Mouse (Mus musculus): Measurements from ENCODE around the gene Tnik. TPM values are rescaled to one million over a fixed set of nuclear protein-coding genes. Genes with fewer than 3 reads are reported as not detected.

Gene Tnik
- polyA plus RNA-seq, 1 experiment from 2014 or later, result 1.2 TPM

DNA sequence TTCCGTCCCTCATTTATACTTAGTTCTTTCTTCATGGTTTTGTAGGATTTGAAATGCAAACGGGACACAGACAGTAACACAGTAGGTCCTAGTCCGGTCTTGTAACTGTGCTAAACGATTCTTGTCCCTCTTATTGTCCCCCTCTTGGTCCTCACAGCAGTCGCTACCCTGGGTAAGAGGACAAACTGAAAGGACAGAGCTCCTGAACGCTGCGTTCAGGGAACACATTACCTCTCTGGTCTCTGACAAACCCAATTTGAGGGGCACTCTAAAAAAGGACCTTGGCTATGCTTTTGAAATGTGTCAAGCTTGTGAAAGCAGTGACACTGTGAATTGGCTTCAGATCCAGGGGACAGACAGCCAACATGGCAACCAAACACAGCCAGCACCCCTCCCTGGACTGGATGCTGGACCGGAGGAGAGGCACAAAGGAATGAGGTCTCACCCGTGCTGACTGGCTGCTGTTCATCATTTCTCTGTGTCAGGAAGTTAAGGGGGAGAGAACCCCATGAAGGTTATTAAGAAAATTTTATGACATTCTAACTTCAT, 37.6 kb upstream of the Tnik start:
- Histone ChIP-seq H3K4me1 (replicated peaks; ENCODE audit: insufficient read depth, low read length) (no peaks in the 10 kb centered on the region), H3K36me3 (ENCODE audit: insufficient read depth, low read length) (no peaks in the 10 kb centered on the region), H3K4me3 (replicated peaks; ENCODE audit: low read depth, low read length) (no peak overlapping the region), H3K27me3 (ENCODE audit: insufficient read depth, low read length) (no peaks in the 10 kb centered on the region), H3K9ac (ENCODE audit: low read depth, low read length) (no peak overlapping the region), H3K4me2 (ENCODE audit: low read length) (no peak overlapping the region), H3K27ac (no peak overlapping the region), H3K9me3 (replicated peaks; ENCODE audit: low read length) (no peaks in the 10 kb centered on the region)
- no peak for ATAC-seq (replicated peaks; ENCODE audit: low FRiP score, low read depth)
- DNase-seq (ENCODE audit: low spot score), result no peak
- WGBS, result 85% methylated on average over 9 of the region's 9 CpGs
- TF ChIP-seq CTCF (IDR thresholded peaks at IDR 0.05; ENCODE audit: low read depth), result no peak

DNA sequence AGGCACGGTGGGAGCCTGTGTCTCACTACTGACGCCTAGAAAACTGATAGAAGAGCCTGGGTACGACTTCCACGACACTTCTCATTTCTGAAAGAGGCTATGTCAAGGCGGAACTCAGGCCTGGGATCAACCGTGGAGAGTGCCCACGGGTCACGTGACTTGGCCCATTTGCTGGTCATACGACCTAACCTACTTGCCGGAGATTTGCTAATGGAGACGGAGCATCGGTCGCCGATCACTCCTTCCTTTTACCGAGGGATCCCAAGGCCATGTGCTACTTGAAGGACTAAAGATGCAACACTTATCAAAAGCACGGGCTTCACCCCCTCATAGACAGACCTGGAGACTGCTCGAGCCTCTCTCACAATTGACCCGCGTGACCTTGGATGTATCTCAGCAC, 36.8 kb upstream of the Tnik start:
- Histone ChIP-seq H3K36me3 (ENCODE audit: insufficient read depth, low read length) (no peaks in the 10 kb centered on the region), H3K27ac (no peak overlapping the region), H3K4me1 (replicated peaks; ENCODE audit: insufficient read depth, low read length) (no peaks in the 10 kb centered on the region), H3K4me3 (replicated peaks; ENCODE audit: low read depth, low read length) (no peak overlapping the region), H3K4me2 (ENCODE audit: low read length) (no peak overlapping the region), H3K9me3 (replicated peaks; ENCODE audit: low read length) (no peaks in the 10 kb centered on the region), H3K27me3 (ENCODE audit: insufficient read depth, low read length) (no peaks in the 10 kb centered on the region), H3K9ac (ENCODE audit: low read depth, low read length) (no peak overlapping the region)
- no peak for TF ChIP-seq CTCF (IDR thresholded peaks at IDR 0.05; ENCODE audit: low read depth)
- ATAC-seq (replicated peaks; ENCODE audit: low FRiP score, low read depth), result no peak
- 94% methylated on average over 19 of the region's 19 CpGs for WGBS
- DNase-seq (ENCODE audit: low spot score), result no peak

DNA sequence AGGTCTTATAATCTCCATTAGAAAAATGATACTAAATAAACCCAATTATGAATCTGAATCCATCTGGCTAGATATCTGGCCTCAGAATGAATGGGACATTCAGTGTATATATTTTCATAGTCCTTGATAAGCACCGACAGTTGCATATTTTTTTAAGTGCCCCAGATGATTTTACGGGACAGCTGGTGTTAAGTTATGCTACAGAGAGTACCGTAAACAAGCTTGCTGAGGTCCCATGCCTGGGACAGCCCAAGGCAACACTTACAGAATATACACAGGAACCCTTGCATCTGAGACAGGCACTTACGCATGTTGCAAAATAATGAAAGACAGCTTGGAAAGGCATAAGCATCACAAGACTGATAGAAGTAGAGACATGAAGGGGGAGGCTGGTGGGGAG, 34.1 kb upstream of the Tnik start:
- TF ChIP-seq CTCF (IDR thresholded peaks at IDR 0.05; ENCODE audit: low read depth), result no peak
- Histone ChIP-seq H3K9ac (ENCODE audit: low read depth, low read length) (no peak overlapping the region), H3K4me3 (replicated peaks; ENCODE audit: low read depth, low read length) (no peak overlapping the region), H3K9me3 (replicated peaks; ENCODE audit: low read length) (no peaks in the 10 kb centered on the region), H3K27me3 (ENCODE audit: insufficient read depth, low read length) (no peaks in the 10 kb centered on the region), H3K27ac (no peak overlapping the region), H3K4me2 (ENCODE audit: low read length) (no peak overlapping the region), H3K4me1 (replicated peaks; ENCODE audit: insufficient read depth, low read length) (no peaks in the 10 kb centered on the region), H3K36me3 (ENCODE audit: insufficient read depth, low read length) (no peaks in the 10 kb centered on the region)
- WGBS, result 54% methylated on average over 4 of the region's 4 CpGs
- no peak for ATAC-seq (replicated peaks; ENCODE audit: low FRiP score, low read depth)
- no peak for DNase-seq (ENCODE audit: low spot score)

DNA sequence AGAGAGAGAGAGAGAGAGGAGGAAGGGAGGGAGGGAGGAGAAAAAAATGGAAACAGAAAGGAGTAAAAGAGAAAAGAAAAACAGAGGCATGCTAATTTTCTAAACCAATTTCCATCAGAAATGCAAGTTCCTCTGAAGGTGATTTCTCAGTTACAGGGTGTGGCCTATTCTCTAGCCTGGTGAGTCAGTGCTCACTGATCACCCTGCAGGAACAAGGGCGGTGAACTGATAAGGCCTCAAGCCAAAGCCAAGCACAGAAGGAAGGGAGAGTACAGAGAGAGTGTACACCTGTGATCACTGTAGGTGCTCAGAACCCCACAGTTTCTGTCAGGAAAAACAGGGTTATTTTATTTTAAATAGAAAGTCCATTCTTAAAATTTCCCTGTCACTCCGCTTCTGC, 33.5 kb upstream of the Tnik start:
- no peak for ATAC-seq (replicated peaks; ENCODE audit: low FRiP score, low read depth)
- 79% methylated on average over 2 of the region's 2 CpGs for WGBS
- H3K27ac ChIP-seq, result no peak overlapping the region

DNA sequence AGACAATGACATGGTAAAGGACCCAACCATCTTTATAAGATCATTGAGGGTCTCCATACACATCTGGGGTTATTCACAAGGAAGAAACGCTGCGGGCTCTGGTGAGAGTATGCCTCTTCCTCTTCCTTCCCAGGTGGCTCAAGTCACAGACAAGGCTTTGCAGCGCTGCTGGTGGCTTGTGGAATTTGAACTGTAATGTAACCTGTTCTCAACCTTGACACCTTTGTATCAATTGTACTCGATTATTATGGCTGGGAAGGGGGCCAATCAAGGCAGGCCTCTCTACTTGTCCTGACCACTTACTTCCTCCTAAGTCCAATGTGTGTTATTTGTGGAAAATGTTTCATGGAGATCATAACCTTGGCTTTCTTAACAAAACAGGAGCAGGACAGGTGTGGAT, 30.1 kb upstream of the Tnik start:
- ATAC-seq (replicated peaks; ENCODE audit: low FRiP score, low read depth) (no peak), DNase-seq (ENCODE audit: low spot score) (no peak)
- H3K4me2 ChIP-seq (ENCODE audit: low read length), result no peak overlapping the region
- no peaks in the 10 kb centered on the region for H3K36me3 ChIP-seq (ENCODE audit: insufficient read depth, low read length)
- no peaks in the 10 kb centered on the region for H3K9me3 ChIP-seq (replicated peaks; ENCODE audit: low read length)
- no peak overlapping the region for H3K4me3 ChIP-seq (replicated peaks; ENCODE audit: low read depth, low read length)
- WGBS, result 74% methylated on average over 4 of the region's 4 CpGs
- no peaks in the 10 kb centered on the region for H3K27me3 ChIP-seq (ENCODE audit: insufficient read depth, low read length)
- H3K4me1 ChIP-seq (replicated peaks; ENCODE audit: insufficient read depth, low read length), result no peaks in the 10 kb centered on the region
- no peak overlapping the region for H3K27ac ChIP-seq
- no peak for TF ChIP-seq CTCF (IDR thresholded peaks at IDR 0.05; ENCODE audit: low read depth)
- no peak overlapping the region for H3K9ac ChIP-seq (ENCODE audit: low read depth, low read length)

More for the DNA sequence above, 33.5 kb upstream of the Tnik start:
- Histone ChIP-seq H3K4me1 (replicated peaks; ENCODE audit: insufficient read depth, low read length) (no peaks in the 10 kb centered on the region), H3K9ac (ENCODE audit: low read depth, low read length) (no peak overlapping the region), H3K27me3 (ENCODE audit: insufficient read depth, low read length) (no peaks in the 10 kb centered on the region), H3K4me3 (replicated peaks; ENCODE audit: low read depth, low read length) (no peak overlapping the region), H3K36me3 (ENCODE audit: insufficient read depth, low read length) (no peaks in the 10 kb centered on the region), H3K4me2 (ENCODE audit: low read length) (no peak overlapping the region), H3K9me3 (replicated peaks; ENCODE audit: low read length) (no peaks in the 10 kb centered on the region)
- no peak for DNase-seq (ENCODE audit: low spot score)
- no peak for TF ChIP-seq CTCF (IDR thresholded peaks at IDR 0.05; ENCODE audit: low read depth)

DNA sequence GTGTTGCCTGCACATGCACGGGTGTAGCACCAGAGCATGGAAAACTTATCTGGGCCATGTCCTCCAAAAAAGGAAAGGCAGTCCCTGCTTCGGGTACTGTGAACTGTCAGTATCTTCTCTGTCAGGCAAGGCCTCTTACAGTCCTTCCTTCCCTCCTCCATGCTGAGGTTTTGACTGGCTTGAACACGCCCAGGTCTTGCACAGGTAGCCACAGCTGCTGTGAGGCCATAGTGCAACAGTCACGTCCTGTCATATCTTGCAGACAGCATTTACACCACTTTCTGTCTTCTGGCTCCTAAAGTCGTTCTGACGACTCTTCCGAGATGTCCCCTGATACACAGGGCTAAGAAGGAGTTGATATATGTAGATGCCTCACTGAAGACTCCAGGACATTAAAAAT, 28.8 kb upstream of the Tnik start:
- no peaks in the 10 kb centered on the region for H3K36me3 ChIP-seq (ENCODE audit: insufficient read depth, low read length)
- no peaks in the 10 kb centered on the region for H3K27me3 ChIP-seq (ENCODE audit: insufficient read depth, low read length)
- 85% methylated on average over 7 of the region's 7 CpGs for WGBS
- H3K9me3 ChIP-seq (replicated peaks; ENCODE audit: low read length), result no peaks in the 10 kb centered on the region
- H3K4me3 ChIP-seq (replicated peaks; ENCODE audit: low read depth, low read length), result no peak overlapping the region
- no peak overlapping the region for H3K9ac ChIP-seq (ENCODE audit: low read depth, low read length)
- no peaks in the 10 kb centered on the region for H3K4me1 ChIP-seq (replicated peaks; ENCODE audit: insufficient read depth, low read length)
- TF ChIP-seq CTCF (IDR thresholded peaks at IDR 0.05; ENCODE audit: low read depth), result no peak
- H3K27ac ChIP-seq, result no peak overlapping the region
- DNase-seq (ENCODE audit: low spot score) (no peak), ATAC-seq (replicated peaks; ENCODE audit: low FRiP score, low read depth) (no peak)
- H3K4me2 ChIP-seq (ENCODE audit: low read length), result no peak overlapping the region

DNA sequence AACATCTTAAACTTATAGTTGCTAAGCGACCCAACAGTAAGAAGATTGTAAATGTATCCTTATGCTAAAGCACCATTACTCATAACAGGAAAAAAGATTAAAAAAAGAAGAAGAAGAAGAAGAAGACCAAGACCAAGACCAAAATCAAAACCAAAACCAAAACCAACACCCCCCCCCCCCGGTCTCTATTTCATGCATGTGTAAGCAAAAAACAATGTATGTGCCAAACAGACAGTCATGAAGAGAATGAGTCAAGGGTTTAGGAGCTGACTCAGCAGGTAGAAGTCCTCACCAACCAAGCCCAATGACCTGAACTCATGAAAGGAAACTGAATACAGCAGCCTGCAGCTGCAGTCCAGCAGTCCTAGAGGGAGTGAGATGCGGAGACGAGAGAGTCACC, 26.3 kb upstream of the Tnik start:
- no peaks in the 10 kb centered on the region for H3K27me3 ChIP-seq (ENCODE audit: insufficient read depth, low read length)
- ATAC-seq (replicated peaks; ENCODE audit: low FRiP score, low read depth) (no peak), DNase-seq (ENCODE audit: low spot score) (no peak)
- H3K27ac ChIP-seq, result no peak overlapping the region
- no peaks in the 10 kb centered on the region for H3K36me3 ChIP-seq (ENCODE audit: insufficient read depth, low read length)
- H3K4me1 ChIP-seq (replicated peaks; ENCODE audit: insufficient read depth, low read length), result no peaks in the 10 kb centered on the region
- H3K9ac ChIP-seq (ENCODE audit: low read depth, low read length), result no peak overlapping the region
- H3K4me3 ChIP-seq (replicated peaks; ENCODE audit: low read depth, low read length), result no peak overlapping the region
- H3K9me3 ChIP-seq (replicated peaks; ENCODE audit: low read length), result no peaks in the 10 kb centered on the region
- TF ChIP-seq CTCF (IDR thresholded peaks at IDR 0.05; ENCODE audit: low read depth), result no peak
- no peak overlapping the region for H3K4me2 ChIP-seq (ENCODE audit: low read length)
- 89% methylated on average over 4 of the region's 4 CpGs for WGBS

All from kidney, postnatal 0 days (tissue).